Mouse (Mus musculus): ENCODE measurements at regions not wholly inside any gene's neighbourhood (a gene's known extent, or its start where the extent isn't known, plus 50 kb on each side); places are given as distances from the start of the nearest gene placed in this dataset.
A peak's percentile ranks its signal among the peaks of the same experiment; 100 is the strongest.
"Not testable (repeated sequence)": the region's sequence is repeated elsewhere in the genome, so short reads cannot be mapped to it uniquely, and the experiment has no call there.

DNA sequence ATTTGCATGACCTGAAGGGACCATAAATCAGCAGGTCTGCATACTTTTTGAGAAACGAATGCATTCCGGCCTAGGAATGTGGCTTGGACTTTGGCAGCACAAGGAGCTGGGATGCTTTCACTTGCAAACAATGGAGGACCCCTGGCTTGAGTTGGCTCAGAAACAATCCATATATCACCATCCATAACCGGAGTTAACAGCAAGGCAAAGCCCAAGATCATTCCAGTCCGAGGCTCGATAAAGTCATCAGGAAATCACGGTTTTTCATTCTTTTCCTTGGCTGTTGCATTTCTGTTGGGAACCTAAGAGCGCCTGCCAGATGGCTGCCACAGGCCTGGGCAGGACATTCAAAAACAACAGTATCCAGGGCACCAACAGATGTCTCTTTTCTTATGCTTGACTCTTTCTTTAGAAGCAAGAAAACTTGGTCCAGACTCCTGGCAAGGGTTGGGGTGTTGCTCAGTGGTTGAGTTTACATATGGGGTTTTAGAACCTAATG lies 198.5 kb downstream of the Fam43a start:
- DNase-seq (ENCODE audit: low read depth, low spot score), result no peak

DNA sequence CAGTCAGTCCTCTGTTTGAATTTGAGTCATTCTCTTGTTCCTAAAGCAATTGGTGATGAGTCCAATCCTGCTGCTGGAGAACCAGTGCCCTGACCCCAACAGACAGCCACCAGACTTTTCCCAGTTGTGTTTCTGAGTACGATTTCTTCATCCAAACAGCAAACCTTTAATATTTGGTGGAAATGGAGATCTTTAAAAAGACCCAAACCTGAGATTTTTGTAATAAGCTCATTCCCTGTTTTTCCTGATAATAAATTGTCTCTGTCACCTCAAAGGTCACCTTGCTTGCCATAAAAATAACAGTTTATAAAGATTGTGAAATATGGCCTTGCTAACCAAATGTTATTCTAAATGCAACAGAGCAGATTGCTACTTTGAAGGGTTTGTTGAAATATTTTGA lies 199.0 kb downstream of the Fam43a start:
- no peak for DNase-seq (ENCODE audit: low read depth, low spot score)

- DNase-seq (ENCODE audit: low read depth, low spot score), result no peak
These were observed 200.4 kb downstream of the Fam43a start for GRCm38 (mm10) chr16:30799699-30800483.

DNA sequence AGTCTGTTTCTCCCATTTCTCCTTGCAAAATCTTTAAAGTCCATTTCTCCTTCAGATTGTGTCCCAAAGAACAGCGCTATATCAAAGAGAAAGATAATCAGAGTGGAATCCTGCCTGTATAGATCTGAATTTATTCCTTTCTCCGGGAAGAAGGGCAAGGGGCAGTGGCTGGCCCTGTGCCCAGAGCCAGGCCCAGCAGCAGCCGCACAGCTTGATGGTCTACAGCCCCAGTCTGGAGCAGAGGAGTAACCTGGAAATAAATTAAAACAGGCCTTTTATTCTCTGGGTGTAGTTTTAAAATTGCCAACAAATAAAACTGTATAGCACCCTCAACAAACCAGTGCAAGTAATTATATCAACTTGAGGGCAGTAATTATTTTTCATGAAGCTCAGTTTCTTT lies 204.5 kb downstream of the Fam43a start:
- no peak for DNase-seq (ENCODE audit: low read depth, low spot score)

- not testable (repeated sequence) for DNase-seq (ENCODE audit: low read depth, low spot score)
These were observed 206.7 kb downstream of the Fam43a start for GRCm38 (mm10) chr16:30806206-30806605.

GRCm38 (mm10) chr16:30818541-30819120 lies 219.1 kb downstream of the Fam43a start:
- no peak for DNase-seq (ENCODE audit: low read depth, low spot score)

- no peak for DNase-seq (ENCODE audit: low read depth, low spot score)
These were observed 219.8 kb downstream of the Fam43a start for GRCm38 (mm10) chr16:30819342-30819741.

GRCm38 (mm10) chr16:30820234-30820633 lies 220.7 kb downstream of the Fam43a start:
- no peak for DNase-seq (ENCODE audit: low read depth, low spot score)

GRCm38 (mm10) chr16:30820761-30821160 lies 221.2 kb downstream of the Fam43a start:
- DNase-seq (ENCODE audit: low read depth, low spot score), result no peak

- DNase-seq (ENCODE audit: low read depth, low spot score), result peak; percentile 74
These were observed 221.8 kb downstream of the Fam43a start for GRCm38 (mm10) chr16:30821191-30821910.

DNA sequence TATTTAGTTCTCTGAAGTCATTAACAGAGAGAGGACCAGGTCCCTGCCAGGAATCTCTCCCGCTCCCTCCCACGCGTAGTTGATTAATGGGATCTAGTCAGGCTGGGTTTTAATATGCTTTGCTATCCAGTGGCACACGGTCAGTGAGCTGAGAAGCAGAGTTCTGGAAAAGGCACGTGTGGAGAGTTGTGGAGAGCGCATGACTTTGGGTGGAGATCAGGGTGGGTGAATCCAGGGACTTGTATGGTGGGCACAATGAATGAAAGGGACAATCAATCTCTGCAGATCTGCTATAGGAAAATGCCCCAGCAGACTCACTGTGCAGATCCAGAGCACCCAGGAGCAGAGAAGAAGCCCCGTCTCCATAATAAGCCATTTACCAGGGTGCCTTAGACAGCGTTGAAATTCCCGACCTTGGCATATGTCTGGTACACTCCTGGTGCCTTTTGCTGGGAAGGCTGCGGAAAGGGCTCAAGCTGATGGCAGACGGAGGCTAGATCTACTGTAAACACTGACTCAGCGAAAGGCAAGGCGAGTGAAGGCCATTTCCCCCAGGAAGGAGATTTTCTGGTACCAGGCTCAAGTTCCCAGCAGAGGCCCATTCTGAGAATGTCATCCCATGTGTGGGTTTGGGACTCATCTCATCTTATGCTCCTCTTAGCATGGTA lies 222.5 kb downstream of the Fam43a start:
- DNase-seq (ENCODE audit: low read depth, low spot score), result no peak

GRCm38 (mm10) chr16:30826128-30826527 lies 226.6 kb downstream of the Fam43a start:
- no peak for DNase-seq (ENCODE audit: low read depth, low spot score)

- no peak for DNase-seq (ENCODE audit: low read depth, low spot score)
These were observed 228.5 kb downstream of the Fam43a start for GRCm38 (mm10) chr16:30827901-30828608.

- DNase-seq (ENCODE audit: low read depth, low spot score), result peak; percentile 35
These were observed 235.0 kb downstream of the Fam43a start for GRCm38 (mm10) chr16:30834561-30834960.

DNA sequence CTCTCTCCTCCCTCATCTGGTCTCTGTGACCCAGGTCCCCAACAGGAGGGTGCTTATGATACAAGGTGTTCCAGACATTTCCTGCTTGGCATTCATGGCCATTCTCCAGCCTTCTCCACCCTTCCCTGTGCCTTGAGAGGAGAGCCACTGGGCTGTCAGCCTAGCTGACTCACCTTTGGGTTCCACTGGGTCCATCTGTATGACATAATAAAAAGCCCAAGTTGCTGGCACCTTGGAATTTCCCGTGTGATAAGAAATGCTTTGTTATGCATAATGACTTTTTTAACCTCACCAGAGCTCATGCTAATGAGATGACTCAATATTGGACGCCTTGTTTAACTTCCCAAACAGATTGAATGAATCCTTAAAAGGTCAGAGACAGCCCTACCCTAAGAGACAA lies 236.2 kb downstream of the Fam43a start:
- DNase-seq (ENCODE audit: low read depth, low spot score), result no peak

DNA sequence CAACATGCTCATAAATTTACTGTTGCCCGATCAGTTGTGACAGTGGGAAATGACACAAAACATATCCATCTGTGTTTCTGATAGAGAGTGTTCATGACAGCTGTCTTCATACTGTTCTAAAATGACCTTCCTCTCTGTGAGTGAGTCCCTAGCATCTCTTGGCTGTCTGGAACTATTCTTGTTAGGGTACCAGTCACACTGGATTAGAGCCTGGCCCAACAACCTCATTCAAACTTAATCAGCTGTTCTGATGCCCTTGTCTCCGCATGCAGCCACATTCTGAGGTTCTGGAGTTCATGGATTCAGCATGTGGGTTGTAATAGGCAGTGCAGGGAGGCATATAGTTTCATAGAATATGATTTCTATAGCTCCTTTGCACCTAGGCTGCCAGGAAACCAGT lies 238.4 kb downstream of the Xxylt1 start:
- DNase-seq (ENCODE audit: low read depth, low spot score), result no peak

DNA sequence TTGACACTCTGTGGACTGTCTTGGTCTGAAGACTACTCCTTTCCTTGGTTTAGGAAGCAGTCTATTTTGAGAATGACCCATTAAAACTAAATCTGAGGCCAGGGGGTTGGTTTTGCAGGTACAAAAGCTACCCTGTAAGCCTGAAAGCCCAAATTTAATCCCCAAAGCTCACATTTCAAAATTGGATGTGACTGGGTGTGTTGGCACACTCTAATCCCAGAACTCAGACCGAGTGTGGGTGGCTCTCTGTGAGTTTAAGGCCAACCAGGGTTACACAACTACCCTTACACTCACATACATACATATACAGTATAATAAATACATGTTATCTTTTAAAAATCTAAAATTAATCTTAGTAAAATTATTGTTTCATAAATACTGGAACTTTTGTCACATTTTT lies 228.6 kb downstream of the Xxylt1 start:
- no peak for DNase-seq (ENCODE audit: low read depth, low spot score)

GRCm38 (mm10) chr16:30854716-30855115 lies 226.5 kb downstream of the Xxylt1 start:
- DNase-seq (ENCODE audit: low read depth, low spot score), result no peak

GRCm38 (mm10) chr16:30857656-30858055 lies 223.6 kb downstream of the Xxylt1 start:
- no peak for DNase-seq (ENCODE audit: low read depth, low spot score)

DNA sequence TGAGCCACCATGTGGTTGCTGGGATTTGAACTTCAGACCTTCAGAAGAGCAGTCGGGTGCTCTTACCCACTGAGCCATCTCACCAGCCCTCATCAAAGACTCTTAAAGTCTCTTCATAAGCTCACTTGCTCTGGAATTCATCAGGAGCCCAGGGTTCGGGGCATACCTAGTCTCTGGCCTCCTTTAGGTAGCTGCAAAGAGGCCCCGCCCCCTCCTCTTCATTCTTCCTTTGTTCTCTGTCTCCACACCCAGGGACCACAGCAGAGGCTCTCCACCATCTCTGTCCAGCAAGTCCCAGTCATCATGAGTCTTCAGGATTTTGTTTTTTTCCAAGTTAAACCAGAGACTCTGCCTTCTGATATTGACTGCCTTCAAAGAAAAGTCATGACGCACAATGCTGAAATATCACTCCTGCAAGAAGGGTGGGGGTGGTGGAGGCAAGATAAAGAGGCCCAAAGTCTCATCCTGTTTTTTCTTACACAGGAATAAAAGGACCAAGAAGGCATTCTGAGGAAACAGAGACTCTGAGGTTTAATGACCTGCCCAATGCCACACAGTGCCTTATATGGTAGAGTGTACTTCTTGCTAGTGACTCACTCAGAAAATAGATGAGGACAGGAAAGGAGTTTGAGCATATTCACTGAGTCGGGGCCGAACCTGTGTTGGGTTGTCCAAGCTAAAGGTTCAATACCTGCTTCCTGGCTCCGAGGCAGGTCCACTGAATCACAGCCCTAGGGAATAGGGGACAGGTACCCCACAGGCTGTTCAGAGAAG lies 211.9 kb downstream of the Xxylt1 start:
- no peak for DNase-seq (ENCODE audit: low read depth, low spot score)

DNA sequence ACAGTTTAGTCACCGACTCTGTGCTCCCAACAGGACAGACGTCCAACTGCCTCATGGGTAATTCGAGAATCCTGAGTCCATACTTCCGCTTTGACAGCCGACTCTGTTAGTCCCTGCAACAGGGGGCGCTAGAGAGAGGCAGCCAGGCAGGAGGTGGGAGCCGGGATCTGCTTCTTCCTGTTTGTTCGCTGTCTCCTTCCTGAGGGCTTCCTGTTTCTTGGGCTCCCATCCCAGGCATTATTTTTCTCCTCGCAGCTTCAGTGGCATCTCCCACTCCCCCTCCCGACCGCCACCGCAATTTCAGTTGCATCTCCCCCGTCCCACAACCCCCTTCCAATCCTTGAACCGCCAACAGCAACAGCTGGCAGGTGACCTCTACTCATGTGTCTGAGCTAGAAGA lies 211.1 kb downstream of the Xxylt1 start:
- DNase-seq (ENCODE audit: low read depth, low spot score), result peak; percentile 30
